Mouse (Mus musculus) C2C12 (cell line): ENCODE data around the gene Gm49601.

Source experiments
- CEBPB ChIP-seq: IDR thresholded peaks from one replicate; pipeline ENCODE4 v1.6.1; 2011; ENCODE audit warnings: low read depth, mild to moderate bottlenecking, control low read depth, moderate library complexity
- CTCF ChIP-seq: IDR thresholded peaks from one replicate; pipeline ENCODE4 v1.5.1; 2011; ENCODE audit not compliant: control insufficient read depth, insufficient read depth, insufficient read length

- TF ChIP-seq CTCF (no peak), CEBPB (no peak)
Measured at GRCm38 (mm10) chr16:18630291-18630690, 4.1 kb upstream of the Gm49601 start.
